ENCODE assay signal across 18 mouse cellular contexts in genomic region chr8:125184881-125185280, GRCm38 (mm10).
DNase-seq lines count a peak whose midpoint lies in the region; ATAC-seq and TF ChIP-seq lines count a peak whose summit lies in the region.
"Had no signal": no experiment of that assay in that cellular context is flagged by ENCODE, and none has a peak within 500 bp of the region (broad histone marks: within the 10 kb centered on the region; RNA-seq: fewer than 3 reads in every experiment).

No protein-coding gene starts in this region.

- 77% methylated on average over 1 of the region's 1 CpGs for WGBS in kidney, postnatal 0 days
- 75% methylated on average over 1 of the region's 1 CpGs for WGBS in embryonic facial prominence, embryonic 10.5 days
- WGBS in cerebellum, adult 2 months, result 73% methylated on average over 1 of the region's 1 CpGs

- no peak for TF ChIP-seq POLR2A in cerebellum, adult 2 months (IDR thresholded peaks at IDR 0.05; ENCODE audit: borderline replicate concordance, insufficient read depth, low read length)

- no peak overlapping the region for H3K9ac ChIP-seq in kidney, postnatal 0 days (ENCODE audit: low read depth, low read length)
- H3K9ac ChIP-seq: heart, embryonic 13.5 days; liver, embryonic 14.5 days; midbrain, embryonic 12.5 days had no signal

- ATAC-seq in kidney, postnatal 0 days (replicated peaks; ENCODE audit: low FRiP score, low read depth), result peak; percentile 47
- ATAC-seq: intestine, postnatal 0 days had no signal

- no peak for DNase-seq in kidney, postnatal 0 days (ENCODE audit: low spot score)
- no peak for DNase-seq in kidney, adult 18-20 months
- DNase-seq in 3T3-L1 (ENCODE audit: low read depth, low spot score) (peak; percentile 26), A20 (ENCODE audit: low read depth, low spot score) (peak; percentile 25), ZHBTc4 (ENCODE audit: low read depth, low spot score) (peak; percentile 77)
- DNase-seq in embryonic facial prominence, embryonic 10.5 days (ENCODE audit: low spot score), result no peak
- no peak for DNase-seq in cerebellum, adult 2 months
- DNase-seq: adrenal gland, postnatal 36 days; cerebellum, adult 9-11 months; embryo, embryonic 11 days; heart, postnatal 4 days; layer of hippocampus, adult 9-11 months; lung, postnatal 4 days; thymus, postnatal 36 days had no signal

- no peaks in the 10 kb centered on the region for H3K27me3 ChIP-seq in kidney, postnatal 0 days (ENCODE audit: insufficient read depth, low read length)
- H3K27me3 ChIP-seq in embryonic facial prominence, embryonic 10.5 days (replicated peaks; ENCODE audit: low read depth, poor library complexity, severe bottlenecking), result peaks cover 33% of the 10 kb centered on the region
- H3K27me3 ChIP-seq in cerebellum, adult 2 months (ENCODE audit: control insufficient read depth, insufficient read depth, low read length), result no peaks in the 10 kb centered on the region

- TF ChIP-seq CTCF in kidney, postnatal 0 days (IDR thresholded peaks at IDR 0.05; ENCODE audit: low read depth), result no peak
- no peak for TF ChIP-seq CTCF in cerebellum, adult 2 months (IDR thresholded peaks at IDR 0.05; ENCODE audit: borderline replicate concordance, insufficient read depth, low read depth, low read length)

- no peak overlapping the region for H3K4me2 ChIP-seq in kidney, postnatal 0 days (ENCODE audit: low read length)
- H3K4me2 ChIP-seq: heart, embryonic 13.5 days had no signal

- H3K4me1 ChIP-seq in kidney, postnatal 0 days (replicated peaks; ENCODE audit: insufficient read depth, low read length), result no peaks in the 10 kb centered on the region
- H3K4me1 ChIP-seq in embryonic facial prominence, embryonic 10.5 days, result peaks cover 24% of the 10 kb centered on the region
- 0 out of 2 replicates have a peak, but pooled peaks cover 3% of the 10 kb centered on the region for H3K4me1 ChIP-seq in cerebellum, adult 2 months (ENCODE audit: control insufficient read depth, insufficient read depth, low read length)

- no peaks in the 10 kb centered on the region for H3K9me3 ChIP-seq in kidney, postnatal 0 days (replicated peaks; ENCODE audit: low read length)
- H3K9me3 ChIP-seq in embryonic facial prominence, embryonic 10.5 days, result no peaks in the 10 kb centered on the region
- H3K9me3 ChIP-seq: heart, embryonic 13.5 days; midbrain, embryonic 12.5 days had no signal

- no peaks in the 10 kb centered on the region for H3K36me3 ChIP-seq in kidney, postnatal 0 days (ENCODE audit: insufficient read depth, low read length)
- no peaks in the 10 kb centered on the region for H3K36me3 ChIP-seq in embryonic facial prominence, embryonic 10.5 days (replicated peaks)
- H3K36me3 ChIP-seq: heart, embryonic 13.5 days; midbrain, embryonic 12.5 days had no signal

- H3K4me3 ChIP-seq in kidney, postnatal 0 days (replicated peaks; ENCODE audit: low read depth, low read length), result no peak overlapping the region
- no peak overlapping the region for H3K4me3 ChIP-seq in embryonic facial prominence, embryonic 10.5 days
- H3K4me3 ChIP-seq in cerebellum, adult 2 months (replicated peaks; ENCODE audit: insufficient read depth, low read depth, low read length), result no peak overlapping the region
- H3K4me3 ChIP-seq: heart, embryonic 13.5 days; midbrain, embryonic 12.5 days had no signal

- no peak overlapping the region for H3K27ac ChIP-seq in kidney, postnatal 0 days
- H3K27ac ChIP-seq in embryonic facial prominence, embryonic 10.5 days (replicated peaks), result no peak overlapping the region
- no peak overlapping the region for H3K27ac ChIP-seq in cerebellum, adult 2 months (ENCODE audit: insufficient read depth, low read length)
- H3K27ac ChIP-seq: liver, embryonic 14.5 days; midbrain, embryonic 12.5 days had no signal

Comparison
In these comparisons a context has a peak if more than half of its experiments do, and no peak if none do; other contexts are left out.
1. DNase-seq: peak in 3T3-L1 (single experiment), A20 (single experiment) and ZHBTc4 (single experiment); none in kidney, postnatal 0 days (single experiment), kidney, adult 18-20 months (single experiment), embryonic facial prominence, embryonic 10.5 days (single experiment) and cerebellum, adult 2 months (0 of 2).